Mouse (Mus musculus): Measurements from ENCODE around the gene Grik4. TPM values are rescaled to one million over a fixed set of nuclear protein-coding genes. Genes with fewer than 3 reads are reported as not detected.
A peak's percentile ranks its signal among the peaks of the same experiment; 100 is the strongest.

Grik4 gene
- total RNA-seq, 2 experiments from 2014 or later = 1.2 to 1.4 TPM

DNA sequence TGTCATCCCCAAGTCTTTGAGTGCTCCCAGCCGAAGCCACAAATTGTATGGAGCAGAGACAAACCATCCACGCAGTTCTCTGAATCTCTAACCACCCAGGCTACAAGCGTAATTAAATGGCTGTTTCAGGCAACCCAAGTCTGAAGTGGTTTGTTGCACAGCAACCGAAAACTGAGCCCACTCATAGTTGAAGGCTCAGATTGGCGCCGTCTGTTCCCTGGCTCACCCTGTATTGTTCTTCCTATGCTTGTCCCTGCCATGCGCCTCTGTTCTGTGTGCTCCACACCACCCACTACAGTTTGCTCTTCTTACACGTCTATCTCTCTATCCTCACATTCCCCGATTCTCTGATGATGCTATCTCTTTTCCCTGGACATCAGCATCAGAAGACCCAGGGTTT, 452.5 kb downstream of the Grik4 start:
- DNase-seq = no peak

DNA sequence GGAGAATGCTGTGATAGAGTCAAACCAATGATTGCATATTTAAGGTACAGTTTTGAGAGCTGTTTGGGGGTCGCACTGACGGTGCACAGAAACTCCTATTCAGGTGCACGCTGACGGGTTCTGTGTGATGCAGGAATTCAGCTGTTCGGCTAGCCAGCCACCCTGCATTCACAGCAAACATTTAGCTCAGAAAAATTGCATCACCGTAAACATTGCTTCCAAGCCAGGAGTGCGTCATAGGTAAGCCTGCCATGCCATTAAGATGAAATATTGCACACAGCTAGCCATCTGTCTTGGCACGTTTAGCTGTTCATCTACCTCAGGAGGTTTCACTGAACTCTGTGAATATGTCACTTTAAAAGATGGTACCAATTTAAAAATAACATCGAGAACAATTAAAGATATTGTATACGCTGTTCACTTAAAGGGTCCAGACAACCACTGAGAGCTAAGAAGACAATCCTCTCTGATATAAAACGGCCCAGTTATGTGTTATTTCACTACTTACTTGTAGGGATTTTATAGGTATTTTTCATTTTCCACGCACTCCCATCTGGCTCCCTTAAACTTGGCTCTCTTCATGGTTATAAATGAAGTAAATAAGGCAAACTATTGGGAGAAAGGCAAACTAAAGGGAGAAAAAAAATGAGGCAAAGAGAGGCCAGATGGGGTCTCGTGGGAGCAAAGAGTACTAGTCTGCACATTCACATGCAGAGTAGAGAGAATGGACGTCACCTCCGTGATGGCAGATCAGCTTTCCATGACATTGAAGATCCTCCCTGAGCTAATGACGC, 453.5 kb downstream of the Grik4 start:
- DNase-seq = peak in 1 of 2 experiments; percentile 26

DNA sequence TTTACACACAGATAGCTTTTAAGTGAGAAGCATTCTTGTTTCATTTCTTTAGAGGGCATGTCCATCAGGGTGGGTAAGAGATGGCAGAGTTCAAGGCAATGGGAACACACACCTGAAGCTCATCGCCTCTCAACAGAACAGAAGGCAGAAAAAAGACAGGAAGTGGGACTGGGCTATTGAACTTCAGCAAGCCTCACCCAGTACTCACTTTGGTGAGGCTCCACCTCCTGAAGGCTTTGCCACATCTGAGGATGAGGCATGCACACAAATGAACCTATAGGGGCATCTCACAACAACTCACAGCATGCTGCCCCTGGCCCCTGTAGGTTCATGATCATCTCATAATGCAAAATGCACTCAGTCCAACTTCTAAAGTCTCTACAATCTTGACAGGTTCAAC, 456.2 kb downstream of the Grik4 start:
- DNase-seq = no peak

DNA sequence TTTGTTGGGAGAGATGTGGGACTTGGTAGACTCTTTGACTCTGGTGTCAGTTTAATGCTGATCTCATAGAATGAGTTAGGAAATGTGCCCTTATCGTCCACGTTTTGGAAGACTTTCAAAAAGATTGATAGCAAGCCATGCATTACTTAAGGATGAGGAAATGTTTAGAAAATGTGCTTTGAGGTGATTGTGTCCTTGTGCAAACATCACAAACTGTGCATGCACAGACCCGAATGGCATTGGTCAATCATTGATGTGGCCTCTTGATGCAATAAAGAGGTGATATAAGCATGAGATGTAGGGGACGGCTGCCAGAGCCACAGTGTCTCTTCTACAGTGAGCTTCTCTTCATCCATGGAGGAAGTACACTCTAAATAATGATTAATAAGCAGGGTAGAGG, 457.4 kb downstream of the Grik4 start:
- no peak for DNase-seq

DNA sequence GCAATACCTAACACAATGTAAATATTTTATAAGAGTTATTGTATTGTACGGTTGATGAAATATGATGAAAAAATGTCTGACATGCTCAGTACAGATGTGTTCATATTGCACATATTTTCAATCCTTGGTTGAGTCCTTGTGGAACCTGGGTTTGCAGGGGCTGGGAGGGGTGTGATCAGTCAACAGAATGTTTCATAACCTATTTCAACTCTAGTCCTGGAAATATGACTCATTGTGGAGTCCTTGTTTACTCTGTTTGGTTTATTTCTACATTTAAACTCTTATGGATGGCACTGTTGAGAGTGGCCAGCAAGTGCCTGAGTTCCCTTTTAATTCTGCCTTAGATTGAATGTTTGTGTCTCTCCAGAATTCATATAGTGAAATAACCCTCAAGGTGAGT, 459.6 kb downstream of the Grik4 start:
- DNase-seq = peak; percentile 40 to 51

DNA sequence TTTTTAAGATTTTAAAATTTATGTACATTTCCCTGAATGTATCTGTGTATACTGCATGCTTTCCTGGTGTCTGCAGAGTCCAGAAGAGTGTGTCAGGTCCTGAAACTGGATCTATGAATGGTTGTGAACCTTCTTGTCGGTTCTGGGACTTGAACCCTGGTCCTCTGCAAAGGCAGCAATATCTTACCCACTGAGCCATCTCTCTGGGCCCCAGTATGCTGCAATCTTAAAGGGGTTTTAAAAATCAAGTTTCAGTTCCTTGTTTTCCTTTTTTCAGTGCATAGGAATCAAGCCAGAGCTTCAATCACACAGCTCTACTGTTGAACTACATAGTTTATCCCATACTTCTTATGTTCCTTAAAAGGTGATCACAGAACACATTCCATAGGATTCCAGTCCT, 461.3 kb downstream of the Grik4 start:
- no peak for DNase-seq

DNA sequence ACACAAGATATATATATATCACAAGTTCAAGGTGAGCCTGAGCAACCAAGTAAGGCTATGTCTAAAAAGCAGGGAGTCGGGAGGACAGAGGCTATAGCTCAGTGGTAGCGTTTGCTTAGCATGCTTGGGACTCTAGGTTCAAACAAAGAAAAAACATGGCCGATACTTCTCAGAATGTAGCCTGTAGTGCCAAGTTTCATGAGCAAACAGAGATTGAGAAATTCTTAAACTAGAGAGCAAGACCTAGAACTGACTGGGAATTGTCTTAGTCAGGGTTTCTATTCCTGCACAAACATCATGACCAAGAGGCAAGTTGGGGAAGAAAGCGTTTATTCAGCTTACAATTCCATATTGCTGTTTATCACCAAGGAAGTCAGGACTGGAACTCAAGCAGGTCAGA, 468.1 kb downstream of the Grik4 start:
- no peak for DNase-seq

DNA sequence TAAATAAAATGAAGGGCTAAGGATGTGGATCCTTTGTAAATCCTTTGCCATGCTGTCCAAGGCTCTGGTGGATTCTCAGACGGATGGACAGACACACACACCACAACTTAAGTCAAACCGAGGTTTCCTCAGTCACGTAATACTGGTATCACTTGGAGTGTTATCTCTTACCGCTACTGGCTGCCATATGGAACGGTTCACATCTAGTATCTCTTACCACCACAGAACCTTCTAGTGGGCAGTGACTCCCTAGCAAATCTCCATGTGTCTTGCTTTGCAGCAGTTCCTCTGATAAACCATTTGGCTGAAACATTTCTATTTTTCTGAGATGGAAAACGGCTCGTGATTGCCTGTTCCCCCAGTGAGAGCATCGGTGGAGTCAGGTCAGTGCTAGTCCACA, 470.0 kb downstream of the Grik4 start:
- no peak for DNase-seq

DNA sequence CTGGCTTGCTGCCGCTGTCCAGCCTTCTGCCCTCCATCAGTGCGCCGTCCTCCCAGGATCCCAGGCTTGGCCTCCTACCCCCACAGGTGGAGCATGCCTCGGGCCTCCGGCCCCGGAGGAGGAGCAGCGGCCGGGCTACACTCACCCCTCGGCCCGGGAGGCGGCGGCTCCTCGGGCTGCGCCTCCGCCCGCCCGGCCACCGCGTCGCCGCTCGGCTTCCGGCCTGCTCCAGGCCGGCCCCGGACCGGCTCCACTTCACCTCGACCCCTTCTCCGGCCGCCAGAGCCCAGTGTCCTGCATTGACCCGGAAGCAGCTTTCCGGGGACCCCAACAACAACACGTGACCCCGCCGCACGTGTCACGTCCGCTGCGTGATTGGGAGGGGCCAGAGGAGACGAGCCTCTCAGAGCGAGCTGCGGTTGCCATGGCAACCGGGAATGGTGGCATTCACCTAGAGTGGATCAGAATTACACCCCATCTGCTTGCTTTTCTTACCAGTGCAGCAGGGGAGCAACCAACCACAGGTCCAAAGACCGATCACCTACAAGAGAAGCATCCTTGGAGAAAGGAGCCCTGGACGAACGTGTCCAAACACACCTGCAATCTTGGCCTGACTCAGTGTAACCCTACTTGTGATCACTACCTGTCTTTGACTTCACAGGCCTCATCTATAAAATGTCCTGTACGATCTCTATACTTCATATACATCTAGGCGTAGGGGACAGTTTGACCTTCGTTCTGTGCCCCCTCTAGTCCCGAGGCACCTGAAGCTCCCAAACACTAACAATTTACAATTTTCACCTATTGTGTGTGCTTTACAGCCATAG, 472.2 kb downstream of the Grik4 start:
- DNase-seq = peak; percentile 94 to 95

DNA sequence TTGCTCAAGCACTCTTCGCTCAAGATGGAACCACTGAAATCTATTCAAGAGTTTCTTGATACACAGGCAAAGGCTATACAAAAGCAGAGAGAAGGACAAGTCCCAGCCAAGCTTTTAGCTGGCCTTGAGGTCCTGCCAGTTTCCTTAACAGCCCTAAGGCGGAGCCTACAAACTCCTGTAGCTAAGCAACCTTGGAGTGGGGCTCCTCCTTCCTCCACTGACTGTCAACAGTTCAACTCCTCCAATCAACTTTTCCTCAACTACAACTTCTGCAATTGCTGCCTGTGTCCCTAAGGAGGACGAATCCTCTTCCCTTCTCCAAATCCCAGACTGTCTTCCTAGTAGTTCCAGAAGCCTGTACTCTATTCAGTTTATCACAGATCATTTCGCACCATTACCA, 473.1 kb downstream of the Grik4 start:
- DNase-seq = peak; percentile 79

DNA sequence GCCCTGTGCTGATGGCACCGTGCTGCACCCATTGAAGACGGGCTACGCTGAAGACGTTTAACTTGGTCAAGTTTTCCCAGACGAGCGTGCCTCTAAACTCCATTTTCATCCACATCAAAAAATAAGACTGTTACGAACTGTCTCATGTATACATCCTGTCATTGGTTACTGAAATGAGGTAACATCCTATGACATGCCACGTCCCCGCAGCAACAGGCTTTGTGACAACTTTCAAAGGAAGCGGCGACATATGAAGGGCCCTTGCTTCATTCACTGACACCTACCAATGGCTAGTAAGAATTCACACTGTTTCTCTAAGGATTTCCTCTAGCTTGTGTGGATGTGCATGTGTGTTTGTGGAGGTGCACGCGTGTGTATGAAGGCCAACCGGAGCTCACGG, 475.0 kb downstream of the Grik4 start:
- DNase-seq = no peak

DNA sequence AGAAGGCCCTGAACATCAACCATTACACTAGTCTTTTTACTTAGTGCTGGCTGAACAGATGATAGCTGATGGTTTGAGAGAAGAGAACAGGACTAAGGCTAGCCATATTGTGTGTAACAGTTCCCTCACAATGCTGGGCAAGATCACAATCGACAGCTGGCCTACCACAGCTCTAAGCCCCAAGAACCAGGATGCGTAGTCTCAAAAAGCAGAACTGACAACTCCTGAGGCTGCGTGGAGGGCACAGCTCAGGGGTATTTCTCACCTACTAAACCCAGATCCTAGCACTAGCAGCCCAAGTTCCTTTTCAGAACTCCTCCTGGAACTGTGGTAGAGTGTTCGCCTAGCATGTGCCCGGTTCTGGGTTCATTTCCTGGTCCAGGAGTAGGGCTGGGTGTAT, 475.9 kb downstream of the Grik4 start:
- no peak for DNase-seq

Small RNAs within 50 kb of the gene (microRNA-seq; reads per million reads assigned to microRNA genes)
- not detected for gene Gm27509

Other genes starting within 250 kb of the Grik4 start
- 100 to 1,000 TPM; 122 to 142 TPM for gene Arhgef12, start 162.7 kb upstream of the Grik4 start, total RNA-seq (2021)
- 1 to 10 TPM; 4.8 to 8.7 TPM for gene Tmem136, start 172.1 kb upstream of the Grik4 start, total RNA-seq (2021)